Mouse (Mus musculus) bone marrow macrophage, adult 2 months (primary cell): ENCODE data around the gene Mcm7.

ENCODE experiments used
- CTCF ChIP-seq: IDR thresholded peaks from 2 replicates; pipeline ENCODE4 v1.5.1; 2012; ENCODE audit warnings: low read depth, mild to moderate bottlenecking, low read length, moderate library complexity
- POLR2A ChIP-seq: IDR thresholded peaks from 2 replicates; pipeline ENCODE4 v1.6.1; 2012; ENCODE audit warnings: mild to moderate bottlenecking, low read depth, low read length, borderline replicate concordance

DNA sequence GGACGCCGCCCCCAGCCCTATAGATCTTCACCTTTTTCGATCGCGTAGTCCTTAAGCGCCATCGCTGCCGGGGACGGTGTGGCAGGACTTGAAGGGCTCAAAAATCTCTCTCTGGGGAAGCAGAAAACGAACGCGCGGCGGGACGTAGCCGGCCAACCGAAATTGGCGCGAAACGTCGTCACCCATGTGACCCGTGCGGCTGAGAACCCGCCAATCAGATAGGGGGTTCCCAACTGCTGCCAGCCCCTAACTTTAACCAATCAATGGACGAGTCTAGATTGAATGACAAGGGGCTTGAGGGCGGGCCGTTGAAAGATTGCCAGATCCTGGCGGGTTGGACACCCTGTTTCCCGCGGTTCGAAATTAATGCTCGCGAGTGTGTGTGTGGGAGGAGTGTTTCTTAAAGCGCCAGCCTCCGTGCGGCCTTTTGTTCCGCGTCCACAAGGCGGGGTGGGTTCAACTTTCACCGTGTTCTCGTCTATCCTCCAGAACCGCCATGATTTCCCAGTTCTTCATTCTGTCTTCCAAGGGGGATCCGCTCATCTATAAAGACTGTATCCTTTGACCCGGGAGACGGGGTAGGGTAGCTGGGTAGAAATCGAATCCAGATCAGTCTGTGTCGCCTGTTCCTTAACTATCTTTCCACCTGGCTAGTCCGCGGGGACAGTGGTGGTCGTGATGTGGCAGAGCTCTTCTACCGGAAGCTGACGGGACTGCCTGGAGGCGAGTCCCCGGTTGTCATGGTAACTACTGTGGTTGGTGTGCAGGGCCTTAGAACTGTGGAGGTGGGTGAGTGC is at the start of gene Mcm7, which contains the start of gene Ap4m1:
- TF ChIP-seq POLR2A (no peak; the same call in 1 of the 2 replicates), CTCF (no peak)
